Mouse (Mus musculus): ENCODE results near the gene Gm20547. TPM values are rescaled to one million over a fixed set of nuclear protein-coding genes. Genes with fewer than 3 reads are reported as not detected.

Gm20547 gene
- polyA plus RNA-seq, 1 experiment: 0.13 TPM

DNA sequence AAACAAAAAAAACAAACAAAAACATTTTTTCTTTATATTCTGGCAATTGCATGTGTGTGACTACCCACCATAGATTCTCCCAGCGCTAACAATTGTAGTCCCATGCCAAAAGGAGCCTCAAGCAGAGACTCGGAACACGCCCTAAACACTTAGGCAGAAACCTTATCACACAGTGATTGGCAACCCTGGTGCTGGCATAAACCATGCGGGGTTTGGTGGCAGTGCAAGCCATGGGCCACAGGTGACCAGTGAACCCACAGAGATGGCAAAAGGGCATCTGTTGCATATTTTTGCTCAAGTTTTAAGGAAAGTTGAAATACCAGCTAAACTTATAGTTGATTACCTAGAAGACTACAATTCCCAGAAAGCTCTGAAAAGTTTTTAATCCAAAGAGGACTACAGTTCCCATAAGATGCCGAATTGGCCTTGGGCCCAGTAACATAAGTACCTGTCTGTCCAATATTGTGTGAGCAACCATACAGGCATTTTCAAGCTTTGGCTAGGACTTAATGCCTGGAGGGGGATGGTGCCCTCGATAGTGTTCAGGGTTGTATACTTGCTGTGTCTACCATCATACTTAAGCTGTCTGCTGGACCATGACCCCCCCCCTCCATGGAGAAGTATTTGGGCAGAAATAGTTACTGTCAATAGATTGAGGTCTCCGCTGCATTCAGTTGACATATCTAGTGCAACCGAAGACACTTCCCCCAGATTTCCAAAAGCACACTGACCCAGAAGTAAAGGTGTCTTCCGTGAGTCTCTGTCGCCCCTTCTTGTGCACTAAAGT lies 15.7 kb upstream of the Gm20547 start:
- TF ChIP-seq POLR2A (IDR thresholded peaks at IDR 0.05; ENCODE audit: extremely low read depth, insufficient read depth, low read length) (no peak), CTCF (IDR thresholded peaks at IDR 0.05; ENCODE audit: extremely low read depth, insufficient read depth, low read length) (no peak)
- Histone ChIP-seq H3K4me1 (ENCODE audit: control insufficient read depth, insufficient read depth, low read length) (peaks cover 3% of the 10 kb centered on the region; the same call in 1 of the 2 replicates), H3K4me3 (ENCODE audit: insufficient read depth, low read length) (peak overlapping the region; percentile 53), H3K27ac (ENCODE audit: insufficient read depth, low read length) (peak overlapping the region; percentile 84; the same call in 1 of the 2 replicates)

DNA sequence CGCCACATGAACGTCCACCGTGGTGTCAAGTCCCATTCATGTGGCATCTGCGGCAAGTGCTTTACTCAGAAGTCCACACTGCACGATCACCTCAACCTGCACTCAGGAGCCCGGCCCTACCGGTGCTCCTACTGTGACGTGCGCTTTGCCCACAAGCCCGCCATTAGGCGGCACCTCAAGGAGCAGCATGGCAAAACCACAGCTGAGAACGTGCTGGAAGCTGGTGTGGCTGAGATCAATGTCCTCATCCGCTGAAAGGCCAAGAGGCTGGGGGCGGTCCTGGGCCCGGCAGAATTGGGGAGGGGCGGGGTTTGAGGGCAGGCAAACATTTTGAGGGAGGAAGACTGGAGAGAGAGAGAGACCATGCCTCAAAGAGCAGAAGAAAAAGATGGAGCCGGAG lies 14.5 kb upstream of the Gm20547 start:
- Histone ChIP-seq H3K27ac (ENCODE audit: insufficient read depth, low read length) (no peak overlapping the region), H3K4me3 (ENCODE audit: insufficient read depth, low read length) (no peak overlapping the region), H3K4me1 (ENCODE audit: control insufficient read depth, insufficient read depth, low read length) (peaks cover 3% of the 10 kb centered on the region; the same call in 1 of the 2 replicates)
- TF ChIP-seq POLR2A (IDR thresholded peaks at IDR 0.05; ENCODE audit: extremely low read depth, insufficient read depth, low read length) (no peak), CTCF (IDR thresholded peaks at IDR 0.05; ENCODE audit: extremely low read depth, insufficient read depth, low read length) (no peak)

DNA sequence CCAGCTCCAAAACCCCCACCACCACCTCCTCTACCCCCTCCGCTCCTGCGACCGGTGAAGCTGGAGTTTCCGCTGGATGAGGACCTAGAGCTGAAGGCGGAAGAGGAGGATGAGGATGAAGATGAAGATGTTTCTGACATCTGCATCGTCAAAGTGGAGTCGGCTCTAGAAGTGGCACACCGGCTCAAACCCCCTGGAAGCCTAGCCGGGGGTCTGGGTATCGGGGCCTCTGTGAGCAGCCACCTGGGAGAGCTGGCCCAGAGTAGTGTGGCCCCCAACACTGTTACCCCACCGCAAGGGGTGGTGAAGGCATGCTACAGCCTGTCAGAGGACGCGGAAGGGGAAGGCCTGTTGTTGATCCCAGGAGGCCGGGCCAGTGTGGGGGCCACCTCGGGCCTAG lies 13.9 kb upstream of the Gm20547 start:
- no peak overlapping the region; the same call in 1 of the 2 replicates for H3K4me3 ChIP-seq (ENCODE audit: insufficient read depth, low read length)
- no peak for TF ChIP-seq POLR2A (IDR thresholded peaks at IDR 0.05; ENCODE audit: extremely low read depth, insufficient read depth, low read length)
- TF ChIP-seq CTCF (IDR thresholded peaks at IDR 0.05; ENCODE audit: extremely low read depth, insufficient read depth, low read length): no peak
- no peak overlapping the region for H3K27ac ChIP-seq (ENCODE audit: insufficient read depth, low read length)
- H3K4me1 ChIP-seq (ENCODE audit: control insufficient read depth, insufficient read depth, low read length): peaks cover 3% of the 10 kb centered on the region; the same call in 1 of the 2 replicates

DNA sequence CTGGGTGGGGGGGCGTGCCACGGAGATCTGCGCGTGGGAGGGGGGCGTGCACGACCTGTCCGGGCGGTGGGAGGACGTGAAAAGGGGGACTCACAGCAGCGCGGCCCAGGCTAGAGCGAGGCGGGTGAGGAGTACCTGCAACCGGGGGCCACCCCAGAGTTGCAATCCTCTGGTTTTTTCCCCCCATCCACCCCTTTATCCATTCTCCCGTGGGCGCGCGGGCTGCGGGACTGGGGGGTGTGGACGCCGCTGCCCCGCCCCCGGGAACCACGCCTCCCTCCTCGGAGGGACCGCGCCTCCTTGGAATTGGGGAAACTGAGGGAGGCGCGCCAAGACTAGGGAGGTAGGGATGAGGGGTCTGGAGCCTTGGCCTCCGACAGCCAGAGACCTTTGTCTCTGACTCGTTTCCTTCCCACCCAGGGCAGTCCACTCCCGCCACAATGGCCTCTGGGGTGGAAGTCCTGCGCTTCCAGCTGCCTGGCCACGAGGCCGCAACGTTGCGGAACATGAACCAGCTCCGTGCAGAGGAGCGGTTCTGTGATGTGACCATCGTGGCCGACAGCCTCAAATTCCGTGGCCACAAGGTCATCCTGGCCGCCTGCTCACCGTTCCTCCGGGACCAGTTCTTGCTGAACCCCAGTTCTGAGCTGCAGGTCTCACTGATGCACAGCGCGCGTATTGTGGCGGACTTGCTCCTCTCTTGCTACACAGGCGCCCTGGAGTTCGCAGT lies 13.1 kb upstream of the Gm20547 start:
- Histone ChIP-seq H3K27ac (ENCODE audit: insufficient read depth, low read length) (peak overlapping the region; percentile 6; the same call in 1 of the 2 replicates), H3K4me3 (ENCODE audit: insufficient read depth, low read length) (peak overlapping the region; percentile 42), H3K4me1 (ENCODE audit: control insufficient read depth, insufficient read depth, low read length) (peaks cover 3% of the 10 kb centered on the region; the same call in 1 of the 2 replicates)
- TF ChIP-seq POLR2A (IDR thresholded peaks at IDR 0.05; ENCODE audit: extremely low read depth, insufficient read depth, low read length) (no peak), CTCF (IDR thresholded peaks at IDR 0.05; ENCODE audit: extremely low read depth, insufficient read depth, low read length) (no peak)

DNA sequence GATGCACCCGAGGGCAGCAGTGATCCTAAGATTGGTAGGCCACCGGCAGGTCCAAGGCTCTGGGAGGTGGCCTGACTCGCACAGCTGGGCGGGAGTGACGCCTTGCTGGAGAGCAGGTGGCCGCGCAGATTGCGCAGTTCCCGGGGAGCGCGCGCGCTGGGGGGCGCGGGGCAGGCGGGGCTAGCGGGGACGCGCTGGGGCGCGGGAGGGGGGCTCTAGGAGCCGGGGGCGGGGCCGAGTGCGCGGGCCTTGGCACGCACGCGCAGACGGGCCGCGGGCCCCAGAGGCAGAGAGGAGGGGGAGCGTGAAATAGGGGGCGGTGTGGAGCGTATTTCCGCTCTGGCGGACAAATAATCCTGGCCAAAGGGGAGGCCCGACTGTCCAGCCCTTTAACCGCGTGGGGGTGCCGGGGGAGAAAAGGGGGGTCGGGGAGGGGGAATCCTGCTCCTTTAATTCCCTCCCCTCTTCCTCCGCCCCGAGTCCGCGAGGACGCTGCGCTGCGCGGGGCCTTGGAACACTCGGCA lies 12.3 kb upstream of the Gm20547 start:
- Histone ChIP-seq H3K4me1 (ENCODE audit: control insufficient read depth, insufficient read depth, low read length) (peaks cover 3% of the 10 kb centered on the region; the same call in 1 of the 2 replicates), H3K4me3 (ENCODE audit: insufficient read depth, low read length) (peak overlapping the region; percentile 42), H3K27ac (ENCODE audit: insufficient read depth, low read length) (peak overlapping the region; percentile 66)
- TF ChIP-seq CTCF (IDR thresholded peaks at IDR 0.05; ENCODE audit: extremely low read depth, insufficient read depth, low read length) (no peak), POLR2A (IDR thresholded peaks at IDR 0.05; ENCODE audit: extremely low read depth, insufficient read depth, low read length) (peak; percentile 75)

DNA sequence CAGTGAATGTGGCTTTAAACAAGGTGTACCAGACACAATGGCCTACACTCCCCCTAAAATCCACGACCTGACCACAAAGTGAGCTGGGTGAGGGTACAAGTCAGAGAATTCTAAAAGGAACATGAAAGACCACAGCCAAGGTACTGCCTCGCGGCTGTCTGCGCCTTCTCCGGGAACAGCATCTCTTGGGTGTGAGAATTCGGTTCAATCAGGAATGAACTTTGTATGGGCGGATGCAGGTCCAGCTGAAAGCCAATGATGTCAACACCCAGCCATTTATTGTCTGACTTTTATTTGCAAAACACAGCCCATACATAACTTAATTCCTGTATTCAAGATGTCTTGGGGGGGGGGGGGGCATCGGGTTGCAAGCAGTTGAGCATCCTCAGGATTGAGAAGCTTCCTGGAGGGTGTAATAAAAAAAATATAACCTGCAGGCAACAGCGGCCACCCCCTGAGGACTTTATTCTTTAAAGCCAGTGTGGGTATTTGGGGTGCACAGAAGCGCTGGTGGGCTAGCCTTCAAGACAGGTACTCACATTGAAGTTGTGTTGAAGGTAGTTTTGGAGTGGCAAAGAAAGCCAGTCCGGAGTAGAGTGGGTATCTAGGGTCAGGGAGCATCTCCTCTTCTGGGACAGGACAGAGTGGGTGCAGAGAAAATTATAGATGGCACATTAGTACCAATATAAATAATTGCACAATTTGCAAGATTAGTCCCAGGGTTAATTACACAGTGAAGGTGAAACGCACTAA lies 11.4 kb upstream of the Gm20547 start:
- TF ChIP-seq CTCF (IDR thresholded peaks at IDR 0.05; ENCODE audit: extremely low read depth, insufficient read depth, low read length): no peak
- TF ChIP-seq POLR2A (IDR thresholded peaks at IDR 0.05; ENCODE audit: extremely low read depth, insufficient read depth, low read length): no peak
- Histone ChIP-seq H3K4me1 (ENCODE audit: control insufficient read depth, insufficient read depth, low read length) (peaks cover 3% of the 10 kb centered on the region; the same call in 1 of the 2 replicates), H3K27ac (ENCODE audit: insufficient read depth, low read length) (peak overlapping the region; percentile 66; the same call in 1 of the 2 replicates), H3K4me3 (ENCODE audit: insufficient read depth, low read length) (peak overlapping the region; percentile 42; the same call in 1 of the 2 replicates)

DNA sequence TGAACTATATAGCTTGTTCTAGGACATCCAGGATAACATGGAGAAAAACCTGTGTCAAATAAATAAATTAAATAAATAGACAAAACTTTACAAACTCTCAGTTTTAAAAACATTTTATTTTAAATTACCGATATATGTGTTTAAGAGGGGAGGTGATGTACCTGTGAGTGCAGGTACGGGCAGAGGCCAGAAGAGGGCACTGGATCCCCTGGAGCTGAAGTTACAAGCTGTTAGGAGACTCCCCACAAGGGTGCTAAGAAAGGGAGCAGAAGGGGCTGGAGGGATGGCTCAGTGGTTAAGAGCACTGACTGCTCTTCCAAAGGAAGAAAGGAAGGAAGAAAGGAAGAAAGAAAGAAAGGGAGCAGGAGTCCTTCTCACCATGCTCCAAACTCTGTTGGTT lies 9.5 kb upstream of the Gm20547 start:
- TF ChIP-seq CTCF (IDR thresholded peaks at IDR 0.05; ENCODE audit: extremely low read depth, insufficient read depth, low read length) (no peak), POLR2A (IDR thresholded peaks at IDR 0.05; ENCODE audit: extremely low read depth, insufficient read depth, low read length) (no peak)
- Histone ChIP-seq H3K27ac (ENCODE audit: insufficient read depth, low read length) (no peak overlapping the region), H3K4me3 (ENCODE audit: insufficient read depth, low read length) (no peak overlapping the region), H3K4me1 (ENCODE audit: control insufficient read depth, insufficient read depth, low read length) (0 out of 2 replicates have a peak, but pooled peaks cover 2% of the 10 kb centered on the region)

DNA sequence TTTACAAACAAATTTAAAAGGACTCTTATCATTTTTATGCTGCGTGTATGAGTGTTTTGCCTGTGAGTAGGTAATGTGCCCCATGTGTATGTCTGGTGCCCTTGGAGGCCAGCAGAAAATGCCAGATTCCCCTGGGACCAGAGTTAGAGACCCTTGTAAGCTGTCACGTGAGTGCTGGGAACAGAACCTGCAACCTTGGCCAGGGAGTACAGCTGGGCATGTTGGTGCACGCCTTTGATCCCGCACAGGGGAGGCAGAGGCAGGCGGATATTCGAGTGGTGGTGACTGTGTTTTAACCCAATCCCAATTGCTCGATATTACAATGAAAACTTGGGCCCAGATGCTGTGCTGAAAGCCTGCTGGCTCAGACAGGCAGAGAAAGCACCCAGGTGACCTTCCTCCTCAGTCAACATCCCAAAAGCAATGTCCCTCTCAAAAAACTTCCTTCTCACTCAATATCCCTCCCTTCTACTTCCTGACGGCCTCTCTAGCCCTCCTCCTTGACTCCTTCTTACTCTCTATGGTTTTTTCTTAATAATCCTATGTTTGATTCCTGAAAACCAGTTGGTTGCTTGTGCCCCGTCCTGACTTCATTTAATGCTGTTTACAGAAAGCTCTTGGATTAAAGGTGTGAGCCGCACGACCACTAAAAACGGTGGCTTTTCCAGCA lies 8.4 kb upstream of the Gm20547 start:
- no peak overlapping the region for H3K4me3 ChIP-seq (ENCODE audit: insufficient read depth, low read length)
- no peak overlapping the region for H3K27ac ChIP-seq (ENCODE audit: insufficient read depth, low read length)
- TF ChIP-seq CTCF (IDR thresholded peaks at IDR 0.05; ENCODE audit: extremely low read depth, insufficient read depth, low read length): no peak
- TF ChIP-seq POLR2A (IDR thresholded peaks at IDR 0.05; ENCODE audit: extremely low read depth, insufficient read depth, low read length): no peak
- 0 out of 2 replicates have a peak, but pooled peaks cover under 1% of the 10 kb centered on the region for H3K4me1 ChIP-seq (ENCODE audit: control insufficient read depth, insufficient read depth, low read length)
